Mouse (Mus musculus): ENCODE data around the gene Pafah2.
"Not testable (repeated sequence)": the region's sequence is repeated elsewhere in the genome, so short reads cannot be mapped to it uniquely, and the experiment has no call there.

The Pafah2 gene

GRCm38 (mm10) chr4:134372294-134372747, 23.8 kb upstream of the Pafah2 start:
- peak; percentile 70 for DNase-seq (ENCODE audit: low read depth, low spot score)

- DNase-seq (ENCODE audit: low read depth, low spot score), result no peak
Measured at GRCm38 (mm10) chr4:134373295-134373694, 22.8 kb upstream of the Pafah2 start.

- no peak for DNase-seq (ENCODE audit: low read depth, low spot score)
Measured at GRCm38 (mm10) chr4:134374306-134374705, 21.8 kb upstream of the Pafah2 start.

DNA sequence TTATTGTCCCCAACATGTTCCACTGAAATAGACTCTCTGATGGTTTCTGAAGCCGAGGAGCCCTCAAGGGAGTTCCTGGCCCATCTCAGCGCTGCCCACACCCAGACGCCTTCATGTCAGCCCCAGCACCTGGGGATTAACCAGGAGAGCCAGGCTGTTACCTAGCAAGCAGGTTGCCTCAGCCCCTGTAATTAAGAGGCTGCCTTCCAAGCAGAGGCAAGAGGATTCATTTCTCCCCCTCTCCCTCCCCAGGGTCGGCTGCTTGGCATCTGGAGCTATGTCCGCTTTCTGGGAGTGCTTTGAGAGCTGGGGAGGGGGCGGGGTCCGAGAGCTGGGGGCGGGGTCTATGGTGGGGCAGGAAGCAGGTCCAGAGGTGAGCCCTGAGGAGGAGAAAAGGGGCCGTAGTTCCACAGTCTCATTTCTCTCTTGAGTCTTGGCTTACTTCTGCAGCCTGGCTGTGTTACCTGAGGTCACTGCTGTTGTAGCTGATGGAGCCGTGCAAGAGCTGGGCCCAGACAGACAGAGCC, 18.0 kb upstream of the Pafah2 start:
- DNase-seq (ENCODE audit: low read depth, low spot score), result no peak

DNA sequence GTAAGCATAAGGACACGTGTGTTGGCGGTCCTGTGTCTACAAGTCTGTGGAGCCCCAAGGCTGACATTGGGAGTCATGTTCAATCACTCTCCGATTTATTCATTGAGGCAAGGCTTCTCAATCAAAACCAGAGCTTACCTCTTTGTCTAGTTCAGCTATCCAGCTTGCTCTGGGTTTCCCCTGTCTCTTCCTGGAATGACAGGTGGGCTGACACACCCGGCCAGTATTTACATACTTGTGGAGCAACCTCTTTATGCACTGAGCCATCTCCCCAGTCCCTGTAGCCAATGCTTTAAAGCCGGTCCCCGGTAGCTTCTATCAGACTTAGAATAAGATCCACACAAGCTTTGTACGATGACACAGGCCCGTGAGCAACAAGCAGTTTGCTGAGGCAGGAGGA, 16.6 kb upstream of the Pafah2 start:
- DNase-seq (ENCODE audit: low read depth, low spot score), result no peak

- DNase-seq (ENCODE audit: low read depth, low spot score), result not testable (repeated sequence)
Measured at GRCm38 (mm10) chr4:134383750-134384149, 12.4 kb upstream of the Pafah2 start, which contains the start of gene Extl1. Gene Extl1, minus strand, starts transcription at chr4:134383850.

DNA sequence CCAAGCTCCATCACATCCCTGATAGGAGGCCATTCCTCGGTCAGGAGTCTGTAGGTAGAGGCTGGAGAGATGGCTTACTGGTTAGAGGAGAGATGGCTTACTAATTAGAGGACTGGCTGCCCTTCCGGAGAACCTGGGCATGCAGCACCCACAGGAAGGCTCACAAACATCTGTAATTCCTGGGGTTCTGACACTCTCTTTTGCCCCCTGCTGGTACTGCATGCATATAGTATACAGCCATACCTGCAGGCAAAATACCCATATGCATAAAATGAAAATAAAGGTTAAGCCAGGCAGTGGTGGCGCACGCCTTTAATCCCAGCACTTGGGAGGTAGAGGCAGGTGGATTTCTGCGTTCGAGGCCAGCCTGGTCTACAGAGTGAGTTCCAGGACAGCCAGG, 8.9 kb upstream of the Pafah2 start:
- DNase-seq (ENCODE audit: low read depth, low spot score), result no peak

DNA sequence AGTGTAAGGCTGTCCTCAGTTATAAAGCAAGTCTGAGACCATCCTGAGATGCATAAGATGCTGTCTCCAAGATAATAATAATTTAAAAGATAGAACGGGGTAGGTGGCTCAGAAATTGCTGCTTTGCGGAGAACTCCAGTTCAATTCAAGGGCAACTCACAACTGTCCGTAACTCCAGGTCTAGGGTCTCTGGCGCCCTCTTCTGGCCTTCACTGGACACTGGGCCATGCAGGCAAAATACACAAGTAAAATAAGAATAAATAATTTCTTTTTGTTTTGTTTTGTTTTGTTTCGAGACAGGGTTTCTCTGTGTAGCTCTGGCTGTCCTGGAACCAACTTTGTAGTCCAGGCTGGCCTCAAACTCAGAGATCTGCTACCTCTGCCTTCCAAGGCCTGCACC, 7.7 kb upstream of the Pafah2 start:
- peak; percentile 69 for DNase-seq (ENCODE audit: low read depth, low spot score)

DNA sequence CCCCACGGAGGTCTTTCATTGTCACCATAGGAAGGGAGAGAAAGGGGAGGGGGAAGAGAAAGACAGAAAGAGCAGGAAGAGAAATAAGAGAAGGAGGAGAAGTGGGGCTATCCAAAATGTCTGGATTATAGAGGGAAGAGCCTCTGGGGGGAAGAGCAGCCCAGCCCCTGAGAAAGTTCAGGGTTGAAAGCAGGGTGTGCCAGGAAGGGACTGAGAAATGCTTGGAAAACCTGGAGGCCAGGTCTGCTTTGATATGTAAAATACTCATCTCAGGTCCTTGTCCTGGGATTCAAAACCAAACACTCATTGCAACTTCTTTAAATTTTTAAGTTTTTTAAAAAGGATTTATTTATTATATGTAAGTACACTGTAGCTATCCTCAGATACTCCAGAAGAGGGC, 4.5 kb upstream of the Pafah2 start:
- no peak for DNase-seq (ENCODE audit: low read depth, low spot score)

DNA sequence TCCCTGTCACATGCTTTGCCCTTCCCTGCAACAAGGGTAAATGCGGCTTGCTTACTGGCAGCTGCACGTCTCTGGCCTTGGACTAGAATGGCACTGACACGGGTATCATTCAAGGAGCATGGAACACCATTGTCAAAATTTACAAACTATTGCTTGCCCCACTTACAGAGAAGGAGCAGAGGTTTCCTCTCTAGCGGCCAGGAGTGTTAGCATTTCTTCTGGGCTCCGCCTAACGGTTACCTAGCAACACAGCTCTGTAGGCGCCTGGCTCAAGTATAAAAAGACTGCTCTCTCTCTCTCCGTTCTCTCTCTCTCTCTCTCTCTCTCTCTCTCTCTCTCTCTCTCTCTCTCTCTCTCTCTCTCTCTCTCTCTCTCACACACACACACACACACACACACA, 3.5 kb upstream of the Pafah2 start:
- no peak for DNase-seq (ENCODE audit: low read depth, low spot score)

DNA sequence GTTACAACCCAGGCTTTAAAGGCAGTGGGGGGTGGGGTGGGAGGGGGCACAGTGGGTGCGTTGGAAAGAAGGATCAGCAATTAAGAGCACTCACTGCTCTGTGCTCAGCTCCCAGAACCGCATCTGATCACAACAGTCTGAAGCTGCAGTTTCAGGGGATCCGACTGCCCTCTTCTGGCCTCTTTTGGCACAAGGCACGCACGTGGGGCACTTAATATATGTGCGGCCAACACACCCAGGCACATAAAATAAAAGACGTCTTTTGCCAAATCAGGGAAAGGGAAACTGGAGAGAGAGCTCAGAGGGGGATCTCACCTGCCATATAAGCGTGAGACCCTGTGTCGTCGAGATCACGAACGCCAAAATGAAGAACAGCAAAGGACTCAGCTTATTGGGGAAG, 3.1 kb upstream of the Pafah2 start:
- no peak for DNase-seq (ENCODE audit: low read depth, low spot score)

DNA sequence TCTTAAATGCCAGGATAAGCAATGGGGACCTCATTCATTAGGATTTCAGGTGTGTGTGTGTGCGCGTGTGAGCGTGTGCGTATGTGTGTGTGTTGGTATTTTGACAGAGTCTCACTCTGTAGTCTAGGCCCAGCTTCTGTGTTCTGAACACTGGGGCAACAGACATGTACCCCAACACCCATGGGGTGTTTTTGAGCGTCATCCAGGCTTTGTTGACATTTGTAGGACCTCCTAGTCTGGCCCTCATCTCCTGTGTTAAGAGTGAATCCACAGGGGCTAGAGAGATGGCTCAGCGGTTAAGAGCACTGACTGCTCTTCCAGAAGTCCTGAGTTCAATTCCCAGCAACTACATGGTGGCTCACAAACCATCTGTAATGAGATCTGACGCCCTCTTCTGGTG, 978 bp upstream of the Pafah2 start:
- DNase-seq (ENCODE audit: low read depth, low spot score), result no peak

DNA sequence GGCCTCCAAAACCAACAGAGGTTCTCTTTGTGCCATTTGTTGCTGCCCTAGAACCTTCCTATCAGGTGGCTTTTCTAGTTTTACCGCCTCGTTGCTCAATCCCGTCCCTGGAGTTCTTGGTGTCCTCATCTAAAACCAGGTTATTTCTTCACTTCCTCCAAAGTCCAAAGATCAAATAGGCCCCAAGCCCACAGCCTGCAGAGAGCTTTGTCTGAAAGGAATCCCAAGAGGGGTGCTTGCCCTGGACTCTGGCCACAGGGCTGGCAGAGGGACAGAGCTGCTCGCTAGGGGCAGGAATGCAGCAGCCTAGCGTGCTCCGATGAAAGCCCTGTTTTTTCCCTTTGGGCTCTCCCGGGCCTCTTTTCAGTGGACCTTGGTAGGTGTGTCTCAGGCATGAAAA, 1.0 kb downstream of the Pafah2 start:
- no peak for DNase-seq (ENCODE audit: low read depth, low spot score)

- DNase-seq (ENCODE audit: low read depth, low spot score), result no peak
Measured at GRCm38 (mm10) chr4:134397732-134398131, 1.6 kb downstream of the Pafah2 start.

GRCm38 (mm10) chr4:134400206-134400605, 4.1 kb downstream of the Pafah2 start:
- no peak for DNase-seq (ENCODE audit: low read depth, low spot score)

DNA sequence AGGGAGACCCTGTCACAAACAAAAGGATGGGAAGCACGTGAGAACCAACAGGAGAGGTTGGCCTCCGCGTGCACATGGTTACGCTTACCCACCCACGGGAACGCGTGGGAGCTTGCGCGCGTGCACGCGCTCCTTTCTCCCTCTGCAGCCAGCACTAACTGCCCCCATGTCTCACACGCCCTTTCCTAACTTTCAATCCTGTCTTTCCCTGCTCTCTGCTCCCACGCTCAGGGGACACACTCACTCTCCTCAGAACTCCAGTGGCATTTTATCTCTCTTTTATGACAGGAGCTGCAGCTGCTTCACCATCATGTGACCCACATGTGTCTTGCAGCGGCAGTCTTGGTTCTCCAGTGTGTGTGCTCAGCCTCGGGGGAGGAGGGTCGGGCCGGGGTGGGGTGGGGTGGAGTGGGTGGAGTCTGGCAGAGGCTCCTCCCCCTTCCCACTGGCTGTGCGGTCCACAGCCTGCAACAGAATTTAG, 5.1 kb downstream of the Pafah2 start:
- peak; percentile 32 for DNase-seq (ENCODE audit: low read depth, low spot score)

DNA sequence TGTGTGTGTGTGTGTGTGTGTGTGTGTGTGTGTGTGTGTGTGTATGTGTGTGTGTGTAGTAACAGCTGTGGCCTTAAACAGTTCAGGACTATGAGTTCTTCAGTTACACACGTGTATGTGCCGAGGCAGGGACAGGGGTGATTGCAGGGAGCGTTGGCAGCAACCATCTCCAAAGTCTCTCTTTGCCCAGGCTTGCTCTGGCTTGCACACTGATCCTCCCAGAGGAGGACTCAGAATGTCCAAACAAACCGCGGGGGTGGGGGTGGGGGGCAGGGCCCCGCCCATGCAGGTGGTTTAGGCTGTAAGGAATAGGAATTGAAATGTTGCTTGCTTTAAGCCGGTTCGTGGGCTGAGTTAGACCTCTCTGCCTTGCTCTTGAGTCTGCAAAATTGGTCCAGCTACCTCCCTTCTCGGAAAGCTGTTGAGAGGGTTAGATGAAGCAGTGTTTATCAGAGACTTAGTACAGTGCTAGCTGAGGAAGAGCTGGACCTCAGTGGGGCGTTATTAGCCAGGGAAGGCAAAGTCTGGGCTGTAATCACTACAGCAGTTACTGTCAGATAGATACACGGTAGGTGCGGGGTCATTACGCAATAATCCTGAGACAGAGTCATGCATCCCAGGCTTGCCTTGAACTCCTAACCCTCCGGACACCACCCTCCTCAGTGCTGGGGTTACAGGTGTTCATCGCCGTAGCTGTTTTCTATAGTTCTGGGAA, 5.9 kb downstream of the Pafah2 start:
- DNase-seq (ENCODE audit: low read depth, low spot score), result no peak

DNA sequence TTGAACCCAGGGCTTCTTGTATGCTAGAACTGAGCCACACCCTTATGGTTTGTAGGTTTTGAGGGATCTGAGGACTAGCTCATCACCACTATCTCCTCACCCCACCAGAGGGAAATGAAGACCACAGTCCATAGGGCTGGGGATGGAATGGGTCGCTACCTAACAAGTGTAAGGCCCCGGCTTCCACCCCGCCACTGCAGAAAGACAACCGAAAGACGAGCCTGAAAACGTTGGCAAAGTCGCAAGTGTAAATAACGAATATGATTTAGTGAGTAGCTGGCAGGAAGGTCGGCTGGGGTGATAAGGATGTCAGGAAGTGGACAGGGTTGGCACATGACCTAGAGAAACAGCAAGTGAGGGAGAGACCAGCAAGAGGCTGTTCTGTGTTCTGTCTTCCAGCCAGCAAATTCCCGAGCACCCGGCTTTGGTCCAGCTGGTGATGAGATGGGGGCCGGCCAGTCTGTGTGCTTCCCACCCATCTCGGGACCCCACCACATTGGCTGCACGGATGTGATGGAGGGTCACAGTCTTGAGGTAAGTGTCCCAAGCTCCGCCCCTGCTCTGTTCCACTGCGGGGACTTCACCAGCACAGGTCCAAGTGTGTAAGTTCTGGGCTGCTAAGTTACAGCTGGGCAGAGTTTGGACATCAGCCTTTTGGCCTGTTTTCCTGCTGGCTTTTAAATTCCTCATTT, 6.6 kb downstream of the Pafah2 start:
- DNase-seq (ENCODE audit: low read depth, low spot score), result no peak

DNA sequence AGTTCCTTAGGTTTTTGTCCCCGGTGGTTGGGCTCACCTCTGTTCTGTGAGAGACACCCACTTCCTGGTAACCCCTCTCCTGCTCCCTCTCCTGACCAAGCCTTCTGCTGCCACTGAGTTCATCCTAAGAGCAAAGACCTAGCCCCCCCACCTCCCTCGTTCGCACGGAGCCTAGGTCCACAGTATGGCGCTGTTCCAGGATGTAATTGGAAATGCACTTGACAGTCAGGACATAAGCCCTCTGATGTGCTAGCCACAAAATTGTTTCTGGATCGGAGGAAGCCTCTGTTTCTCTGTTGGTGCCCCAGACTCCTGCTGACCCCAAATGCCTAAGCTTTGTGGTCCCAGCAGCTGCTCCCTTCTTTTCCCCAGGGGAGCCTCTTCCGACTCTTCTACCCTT, 7.6 kb downstream of the Pafah2 start:
- DNase-seq (ENCODE audit: low read depth, low spot score), result no peak

- DNase-seq (ENCODE audit: low read depth, low spot score), result no peak
Measured at GRCm38 (mm10) chr4:134409286-134409685, 13.2 kb downstream of the Pafah2 start.

GRCm38 (mm10) chr4:134416177-134416576, 20.1 kb downstream of the Pafah2 start:
- no peak for DNase-seq (ENCODE audit: low read depth, low spot score)

DNA sequence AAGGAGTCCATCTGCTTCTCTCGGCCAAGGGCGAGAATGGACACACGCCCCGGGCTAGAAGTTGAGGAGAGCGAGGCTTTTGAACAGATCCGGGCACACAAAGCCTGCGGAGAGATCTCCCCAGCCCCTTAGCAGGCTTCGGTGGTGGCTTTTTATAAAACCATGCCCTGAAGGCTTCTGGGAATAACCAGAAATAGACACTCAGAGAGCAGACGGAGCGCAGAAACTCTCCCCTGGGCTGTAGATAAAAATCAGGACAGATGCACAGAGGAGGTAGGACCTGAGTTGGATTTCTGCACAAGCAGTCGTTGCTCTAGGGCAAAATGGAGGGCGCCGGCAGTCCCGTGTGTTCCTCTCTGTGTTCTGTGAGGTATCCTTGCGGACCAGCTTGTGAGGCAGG, 20.5 kb downstream of the Pafah2 start:
- DNase-seq (ENCODE audit: low read depth, low spot score), result no peak

DNA sequence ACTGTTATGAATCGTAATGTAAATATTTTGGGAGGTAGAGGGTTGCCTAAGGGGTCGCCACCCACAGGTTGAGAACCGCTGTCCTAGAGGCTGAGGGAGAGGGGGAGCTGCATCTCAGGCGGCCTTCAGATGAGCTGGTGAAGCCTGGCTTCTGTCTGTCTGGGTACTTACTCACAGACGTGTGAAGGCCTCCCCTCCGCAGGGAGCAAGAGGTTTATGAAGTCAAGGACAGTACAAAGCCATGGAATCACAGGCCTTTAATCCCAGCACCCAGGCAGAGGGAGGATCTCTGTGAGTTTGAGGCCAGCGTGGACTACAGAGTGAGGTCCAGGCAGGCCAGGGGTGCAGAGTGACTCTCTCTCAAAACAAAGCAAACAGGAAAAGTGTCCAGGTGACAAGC, 21.0 kb downstream of the Pafah2 start:
- DNase-seq (ENCODE audit: low read depth, low spot score), result no peak

Measured in embryo, embryonic 11.5 days (tissue).